Mouse (Mus musculus) neural tube, embryonic 14.5 days (tissue): ENCODE results near the gene Hsd17b7. TPM values are rescaled to one million over a fixed set of nuclear protein-coding genes. Genes with fewer than 3 reads are reported as not detected.

Experiments used
- ATAC-seq: fragments of 200-750 bp; cut with Nextera tagmentation; 2 replicates; pipeline ENCODE4 v1.8.0; 2017; ENCODE audit warnings: low read depth, mild to moderate bottlenecking, moderate TSS enrichment, moderate library complexity
- H3K27ac ChIP-seq: fragments of 300-500 bp; sonication (generic); 2 replicates; pipeline ENCODE4 v1.5.1; 2014; ENCODE audit warnings: low read depth, mild to moderate bottlenecking, control low read depth, low read length, moderate library complexity, mixed read lengths
- H3K27me3 ChIP-seq: fragments of 300-500 bp; sonication (generic); 2 replicates; pipeline ENCODE4 v1.6.1; 2014; ENCODE audit warnings: low read length; ENCODE audit not compliant: control insufficient read depth, insufficient read depth
- H3K36me3 ChIP-seq: fragments of 300-500 bp; sonication (generic); 2 replicates; pipeline ENCODE4 v1.6.1; 2014; ENCODE audit warnings: low read length, mixed read lengths; ENCODE audit not compliant: control insufficient read depth, insufficient read depth
- H3K4me1 ChIP-seq: fragments of 300-500 bp; sonication (generic); 2 replicates; pipeline ENCODE4 v1.6.1; 2014; ENCODE audit warnings: low read length; ENCODE audit not compliant: control insufficient read depth, insufficient read depth
- H3K4me2 ChIP-seq: fragments of 300-500 bp; sonication (generic); 2 replicates; pipeline ENCODE4 v1.6.1; 2014; ENCODE audit warnings: mild to moderate bottlenecking, low read depth, low read length, control low read depth
- H3K4me3 ChIP-seq: fragments of 300-500 bp; sonication (generic); 2 replicates; pipeline ENCODE4 v1.5.1; 2014; ENCODE audit warnings: low read depth, low read length, control low read depth, mixed read lengths
- H3K9ac ChIP-seq: fragments of 300-500 bp; sonication (generic); replicated peaks from 2 replicates; pipeline ENCODE4 v1.6.1; 2014; ENCODE audit warnings: low read depth, mild to moderate bottlenecking, control low read depth, low read length, mixed read lengths
- H3K9me3 ChIP-seq: fragments of 300-500 bp; sonication (generic); 2 replicates; pipeline ENCODE4 v1.6.1; 2016; ENCODE audit warnings: low read length; ENCODE audit not compliant: control insufficient read depth
- WGBS: fragments of 180-500 bp; shearing (Covaris S2); extraction: QIAGEN DNeasy Blood & Tissue Kit; methylation state at CpG from one replicate; pipeline ENCODE4 v1.1.7; 2014; 5-methylcytosine and 5-hydroxymethylcytosine counted together
- polyA plus RNA-seq: library from polyadenylated mRNA; unstranded; fragments of >200 nt; fragmentation: Nextera tagmentation; extraction: Ambion mirVana; gene quantifications from 2 replicates; pipeline ENCODE4 v1.2.1, GENCODE M21; 2014

Gene Hsd17b7
- polyA plus RNA-seq, 1 experiment from 2014 or later: 34.2 TPM

DNA sequence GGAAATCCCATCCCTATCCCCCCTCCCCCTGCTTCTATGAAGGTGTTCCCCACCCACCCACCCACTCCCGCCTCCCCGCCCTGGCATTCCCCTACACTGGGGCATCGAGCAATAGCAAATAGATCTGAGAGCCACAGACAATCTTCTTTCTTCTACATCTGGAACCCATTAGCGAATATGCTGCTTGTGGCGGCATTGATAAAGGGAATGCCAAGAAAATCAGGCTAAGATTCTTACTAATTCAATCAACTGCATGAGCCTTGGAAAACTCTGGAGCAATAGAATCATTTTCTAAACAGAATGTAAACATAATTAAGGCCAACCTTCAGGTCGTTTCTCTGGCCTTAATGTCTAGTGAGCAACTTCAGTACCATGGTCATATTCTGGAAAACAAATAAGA, 57.5 kb downstream of the Hsd17b7 start:
- no peak overlapping the region for H3K27ac ChIP-seq
- no peak for ATAC-seq
- no peaks in the 10 kb centered on the region for H3K9me3 ChIP-seq
- no peak overlapping the region for H3K9ac ChIP-seq
- H3K36me3 ChIP-seq: no peaks in the 10 kb centered on the region
- H3K4me1 ChIP-seq: 0 out of 2 replicates have a peak, but pooled peaks cover under 1% of the 10 kb centered on the region
- WGBS: 80% methylated on average over 6 of the region's 6 CpGs
- no peak overlapping the region for H3K4me2 ChIP-seq
- no peak overlapping the region for H3K4me3 ChIP-seq
- no peaks in the 10 kb centered on the region for H3K27me3 ChIP-seq

GRCm38 (mm10) chr1:169910751-169911150, 58.3 kb downstream of the Hsd17b7 start:
- no peaks in the 10 kb centered on the region for H3K27me3 ChIP-seq
- no peaks in the 10 kb centered on the region for H3K36me3 ChIP-seq
- H3K9ac ChIP-seq: no peak overlapping the region
- no peaks in the 10 kb centered on the region for H3K4me1 ChIP-seq
- no peak overlapping the region for H3K4me3 ChIP-seq
- no peak for ATAC-seq
- no peak overlapping the region for H3K27ac ChIP-seq
- H3K4me2 ChIP-seq: no peak overlapping the region
- 85% methylated on average over 7 of the region's 7 CpGs for WGBS
- H3K9me3 ChIP-seq: no peaks in the 10 kb centered on the region

DNA sequence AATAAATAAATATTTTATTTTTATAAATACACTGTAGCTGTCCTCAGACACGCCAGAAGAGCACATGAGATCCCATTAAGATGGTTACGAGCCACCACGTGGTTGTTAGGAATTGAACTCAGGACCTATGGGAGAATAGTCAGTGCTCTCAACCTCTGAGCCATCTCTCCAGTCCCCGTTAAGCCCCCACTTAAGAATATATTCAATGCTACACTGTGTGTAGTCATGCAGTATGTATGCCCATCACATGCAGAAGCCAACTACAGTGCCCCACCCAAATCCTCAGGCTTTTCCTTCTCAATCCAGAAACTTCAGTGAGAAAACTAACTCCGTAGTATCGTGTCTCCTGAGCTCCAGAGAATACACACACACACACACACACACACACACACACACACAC, 59.4 kb downstream of the Hsd17b7 start:
- no peaks in the 10 kb centered on the region for H3K36me3 ChIP-seq
- WGBS: 86% methylated on average over 6 of the region's 6 CpGs
- H3K27me3 ChIP-seq: no peaks in the 10 kb centered on the region
- no peak overlapping the region for H3K4me3 ChIP-seq
- H3K27ac ChIP-seq: no peak overlapping the region
- no peaks in the 10 kb centered on the region for H3K4me1 ChIP-seq
- no peak overlapping the region for H3K9ac ChIP-seq
- ATAC-seq: no peak
- no peak overlapping the region for H3K4me2 ChIP-seq
- H3K9me3 ChIP-seq: no peaks in the 10 kb centered on the region

GRCm38 (mm10) chr1:169909163-169909562, 59.9 kb downstream of the Hsd17b7 start:
- H3K4me2 ChIP-seq: no peak overlapping the region
- 56% methylated on average over 5 of the region's 5 CpGs for WGBS
- no peak overlapping the region for H3K9ac ChIP-seq
- peak; percentile 44; the same call in 1 of the 2 replicates for ATAC-seq
- no peaks in the 10 kb centered on the region for H3K4me1 ChIP-seq
- no peaks in the 10 kb centered on the region for H3K36me3 ChIP-seq
- no peak overlapping the region for H3K27ac ChIP-seq
- H3K27me3 ChIP-seq: no peaks in the 10 kb centered on the region
- H3K4me3 ChIP-seq: no peak overlapping the region
- no peaks in the 10 kb centered on the region for H3K9me3 ChIP-seq

DNA sequence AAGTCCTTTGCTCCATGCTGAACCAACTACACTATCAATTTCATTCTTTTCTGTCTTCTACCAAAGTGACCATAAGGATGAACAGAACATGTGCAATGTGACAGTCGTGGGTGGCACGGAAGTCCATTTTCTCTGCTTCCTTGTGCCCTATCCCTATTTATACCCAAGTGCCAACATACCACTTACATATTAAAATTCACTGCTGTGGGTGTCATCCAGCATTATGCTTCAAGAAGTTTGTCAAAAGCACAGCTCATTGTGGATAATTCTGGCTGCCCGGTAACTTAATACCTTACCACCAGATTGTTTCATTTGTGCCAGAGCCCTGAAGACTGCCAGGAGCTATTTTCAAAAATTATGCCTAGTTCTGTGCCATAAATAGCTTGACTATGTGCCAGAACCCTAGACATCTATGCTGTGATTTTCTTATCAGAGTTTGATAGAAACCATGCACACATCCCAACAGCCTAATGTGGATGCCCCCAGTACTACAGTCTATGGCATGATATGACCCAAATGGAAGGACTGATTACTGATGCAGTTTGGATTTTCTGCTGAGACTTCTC, 68.2 kb downstream of the Hsd17b7 start:
- no peak overlapping the region for H3K4me2 ChIP-seq
- H3K4me1 ChIP-seq: no peaks in the 10 kb centered on the region
- ATAC-seq: no peak
- no peaks in the 10 kb centered on the region for H3K27me3 ChIP-seq
- no peak overlapping the region for H3K4me3 ChIP-seq
- H3K9ac ChIP-seq: no peak overlapping the region
- H3K9me3 ChIP-seq: no peaks in the 10 kb centered on the region
- WGBS: 91% methylated on average over 3 of the region's 3 CpGs
- no peaks in the 10 kb centered on the region for H3K36me3 ChIP-seq
- H3K27ac ChIP-seq: no peak overlapping the region

Other genes with a start within 250 kb of the Hsd17b7 start
- 83.9 and 109 TPM in 2 replicates for gene Rgs4, start 221.6 kb downstream of the Hsd17b7 start, polyA plus RNA-seq
- 4.4 and 5.1 TPM in 2 replicates for gene Ccdc190, start 40.6 kb downstream of the Hsd17b7 start, polyA plus RNA-seq
- 0.91 and 11.7 TPM in 2 replicates for gene Ddr2, start 141.5 kb upstream of the Hsd17b7 start, polyA plus RNA-seq
- gene Uap1, start 205.7 kb upstream of the Hsd17b7 start, polyA plus RNA-seq: 62.4 and 70.7 TPM in 2 replicates
- 11.3 and 18.1 TPM in 2 replicates for gene Uhmk1, start 246.2 kb upstream of the Hsd17b7 start, polyA plus RNA-seq